Mouse (Mus musculus) heart, postnatal 10 days (tissue): Measurements from ENCODE around the gene Ppp1r13l. TPM values are rescaled to one million over a fixed set of nuclear protein-coding genes. Genes with fewer than 3 reads are reported as not detected.

Experiments used
- DNase-seq, 2 experiments: peaks; one replicate each; pipeline ENCODE4 v3.0.0; 2021
- intact Hi-C: fragments of 180-260 bp; cut with DNase I; formaldehyde crosslinking; loops from one replicate; pipeline ENCODE4 v1.15.1; 2025
- total RNA-seq, 2 experiments: library from RNA; stranded (reverse); gene quantifications; 2 replicates each; pipeline ENCODE4 v1.2.3; 2021

Ppp1r13l gene
- total RNA-seq, 2 experiments from 2014 or later: 23.1 to 40.1 TPM

GRCm38 (mm10) chr7:19335583-19335982, 24.0 kb upstream of the Ppp1r13l start:
- no peak for DNase-seq

GRCm38 (mm10) chr7:19337122-19337521, 22.4 kb upstream of the Ppp1r13l start:
- DNase-seq: no peak
- intact Hi-C loops: no loop called here

More at GRCm38 (mm10) chr7:19335583-19335982, 24.0 kb upstream of the Ppp1r13l start:
- intact Hi-C loops: no loop called here

- intact Hi-C loops: no loop called here
- DNase-seq: no peak
Measured at GRCm38 (mm10) chr7:19338060-19338459, 21.5 kb upstream of the Ppp1r13l start.

GRCm38 (mm10) chr7:19338596-19338995, 21.0 kb upstream of the Ppp1r13l start:
- intact Hi-C loops: no loop called here
- DNase-seq: no peak

GRCm38 (mm10) chr7:19341250-19341649, 18.3 kb upstream of the Ppp1r13l start:
- DNase-seq: no peak
- intact Hi-C loops: loop anchor here (5.0 kb wide), 2 partner anchors 104 to 164 kb away; partner anchors contain the start of gene Eml2

GRCm38 (mm10) chr7:19341761-19342409, 17.7 kb upstream of the Ppp1r13l start:
- DNase-seq: peak; percentile 82 to 89
- intact Hi-C loops: loop anchor here (2.0 to 5.0 kb wide), 3 partner anchors 13 to 165 kb away; partner anchors contain the start of gene Eml2

- peak; percentile 90 to 95 for DNase-seq
- intact Hi-C loops: loop anchor here (1.0 to 5.0 kb wide), 4 partner anchors 14 to 165 kb away; partner anchors contain the start of gene Eml2
Measured at GRCm38 (mm10) chr7:19342481-19343027, 17.0 kb upstream of the Ppp1r13l start.

GRCm38 (mm10) chr7:19343210-19343808, 16.2 kb upstream of the Ppp1r13l start:
- peak; percentile 82 to 88 for DNase-seq
- intact Hi-C loops: loop anchor here (1.0 to 5.0 kb wide), 4 partner anchors 15 to 166 kb away; partner anchors contain the start of gene Eml2

GRCm38 (mm10) chr7:19344237-19344847, 15.2 kb upstream of the Ppp1r13l start, which contains the start of gene Ercc1:
TSS of gene Ercc1 (plus strand) at chr7:19344778.
- DNase-seq: no peak
- intact Hi-C loops: loop anchor here (5.0 kb wide), 2 partner anchors 107 to 167 kb away; partner anchors contain the start of gene Eml2

GRCm38 (mm10) chr7:19344938-19345471, 14.5 kb upstream of the Ppp1r13l start:
- peak; percentile 94 to 95 for DNase-seq
- intact Hi-C loops: loop anchor here (5.0 kb wide), 2 partner anchors 108 to 168 kb away; partner anchors contain the start of gene Eml2

GRCm38 (mm10) chr7:19349188-19349915, 10.2 kb upstream of the Ppp1r13l start:
- no peak for DNase-seq
- intact Hi-C loops: no loop called here

- no peak for DNase-seq
- intact Hi-C loops: no loop called here
Measured at GRCm38 (mm10) chr7:19350221-19350620, 9.3 kb upstream of the Ppp1r13l start.

- intact Hi-C loops: no loop called here
- no peak for DNase-seq
Measured at GRCm38 (mm10) chr7:19354991-19355390, 4.6 kb upstream of the Ppp1r13l start.

- DNase-seq: no peak
- intact Hi-C loops: no loop called here
Measured at GRCm38 (mm10) chr7:19356311-19356710, 3.2 kb upstream of the Ppp1r13l start.

- no peak for DNase-seq
- intact Hi-C loops: no loop called here
Measured at GRCm38 (mm10) chr7:19357381-19358375, 1.9 kb upstream of the Ppp1r13l start.

- intact Hi-C loops: no loop called here
- no peak for DNase-seq
Measured at GRCm38 (mm10) chr7:19358634-19359033, 915 bp upstream of the Ppp1r13l start.

GRCm38 (mm10) chr7:19359892-19360641, 518 bp downstream of the Ppp1r13l start:
- intact Hi-C loops: no loop called here

GRCm38 (mm10) chr7:19360944-19361343, 1.4 kb downstream of the Ppp1r13l start:
- peak; percentile 95 for DNase-seq
- intact Hi-C loops: no loop called here

More at GRCm38 (mm10) chr7:19359892-19360641, 518 bp downstream of the Ppp1r13l start:
- peak; percentile 85 to 86 for DNase-seq
